Mouse (Mus musculus) kidney, adult 2 months (tissue): ENCODE results near the gene Afg3l1.

Experiments used
- CTCF ChIP-seq: fragments of 200-500 bp; conservative IDR thresholded peaks from 2 replicates; pipeline ENCODE4 v1.5.1; 2011; ENCODE audit warnings: low read depth, mild to moderate bottlenecking, control low read depth, low read length, moderate library complexity, mixed read lengths; ENCODE audit not compliant: insufficient read depth, insufficient read length
- POLR2A ChIP-seq: fragments of 200-500 bp; IDR thresholded peaks from one replicate; pipeline ENCODE4 v1.6.1; 2011; ENCODE audit warnings: low read depth, low read length, control low read depth

GRCm38 (mm10) chr8:123431616-123432365 is 45.9 kb upstream of the Afg3l1 start:
- no peak for TF ChIP-seq CTCF
- no peak for TF ChIP-seq POLR2A
